Mouse (Mus musculus) bone marrow macrophage, adult 2 months (primary cell): ENCODE data around the gene Carmil1. TPM values are rescaled to one million over a fixed set of nuclear protein-coding genes. Genes with fewer than 3 reads are reported as not detected.

Source experiments
- H3K27ac ChIP-seq: 2 replicates; pipeline ENCODE4 v1.5.1; 2012; ENCODE audit warnings: low read depth, low read length; ENCODE audit not compliant: insufficient read depth
- H3K4me1 ChIP-seq: 2 replicates; pipeline ENCODE4 v1.6.1; 2012; ENCODE audit warnings: low read length; ENCODE audit not compliant: control insufficient read depth, insufficient read depth
- H3K4me3 ChIP-seq: 2 replicates; pipeline ENCODE4 v1.5.1; 2012; ENCODE audit warnings: mild to moderate bottlenecking, low read length, moderate library complexity; ENCODE audit not compliant: insufficient read depth
- CTCF ChIP-seq: IDR thresholded peaks from 2 replicates; pipeline ENCODE4 v1.5.1; 2012; ENCODE audit warnings: low read depth, mild to moderate bottlenecking, low read length, moderate library complexity
- POLR2A ChIP-seq: IDR thresholded peaks from 2 replicates; pipeline ENCODE4 v1.6.1; 2012; ENCODE audit warnings: mild to moderate bottlenecking, low read depth, low read length, borderline replicate concordance
- polyA plus RNA-seq: library from polyadenylated mRNA; stranded (reverse); fragments of >200 nt; gene quantifications from 2 replicates; pipeline ENCODE4 v1.2.4, GENCODE M21; 2012; ENCODE audit not compliant: missing spikeins, insufficient read depth, insufficient read length

The Carmil1 gene
- polyA plus RNA-seq, 1 experiment: 4.1 TPM

- peaks cover 17% of the 10 kb centered on the region for H3K4me1 ChIP-seq
- TF ChIP-seq POLR2A (no peak), CTCF (no peak)
- H3K27ac ChIP-seq: peak overlapping the region; percentile 59
- H3K4me3 ChIP-seq: peak overlapping the region; percentile 55
These were observed 244.4 kb downstream of the Carmil1 start for GRCm38 (mm10) chr13:24036150-24036549.

GRCm38 (mm10) chr13:24027191-24028170 lies 253.1 kb downstream of the Carmil1 start:
- H3K4me1 ChIP-seq: no peaks in the 10 kb centered on the region
- H3K4me3 ChIP-seq: no peak overlapping the region
- TF ChIP-seq CTCF: no peak
- TF ChIP-seq POLR2A: no peak
- H3K27ac ChIP-seq: no peak overlapping the region

- H3K4me3 ChIP-seq: no peak overlapping the region
- no peaks in the 10 kb centered on the region for H3K4me1 ChIP-seq
- TF ChIP-seq POLR2A (no peak), CTCF (no peak)
- H3K27ac ChIP-seq: no peak overlapping the region
These were observed 262.1 kb downstream of the Carmil1 start for GRCm38 (mm10) chr13:24018515-24018914.

DNA sequence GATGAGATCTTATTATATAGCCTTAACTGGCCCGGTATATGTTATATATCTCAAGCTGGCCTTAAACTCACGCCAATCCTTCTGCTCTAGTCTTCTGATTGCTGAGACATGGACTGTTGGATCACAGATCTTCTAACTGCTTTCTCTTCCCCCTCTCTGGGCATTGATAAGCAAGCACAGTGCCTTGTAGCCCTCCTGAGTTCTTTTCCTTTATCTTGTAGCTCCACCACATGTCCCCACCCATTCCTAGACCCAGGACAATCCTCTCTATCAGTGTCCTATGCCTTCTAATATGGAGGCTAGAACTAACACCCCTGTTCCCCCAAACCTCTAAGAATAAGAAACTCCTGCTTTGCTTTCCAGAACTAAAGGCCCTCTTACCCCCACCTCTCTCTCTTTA lies 275.1 kb downstream of the Carmil1 start:
- TF ChIP-seq POLR2A (no peak), CTCF (no peak)
- Histone ChIP-seq H3K4me1 (no peaks in the 10 kb centered on the region), H3K4me3 (no peak overlapping the region), H3K27ac (no peak overlapping the region)

GRCm38 (mm10) chr13:24001797-24002196 lies 278.8 kb downstream of the Carmil1 start:
- no peak overlapping the region for H3K4me3 ChIP-seq
- no peaks in the 10 kb centered on the region for H3K4me1 ChIP-seq
- TF ChIP-seq CTCF (no peak), POLR2A (no peak)
- H3K27ac ChIP-seq: no peak overlapping the region

DNA sequence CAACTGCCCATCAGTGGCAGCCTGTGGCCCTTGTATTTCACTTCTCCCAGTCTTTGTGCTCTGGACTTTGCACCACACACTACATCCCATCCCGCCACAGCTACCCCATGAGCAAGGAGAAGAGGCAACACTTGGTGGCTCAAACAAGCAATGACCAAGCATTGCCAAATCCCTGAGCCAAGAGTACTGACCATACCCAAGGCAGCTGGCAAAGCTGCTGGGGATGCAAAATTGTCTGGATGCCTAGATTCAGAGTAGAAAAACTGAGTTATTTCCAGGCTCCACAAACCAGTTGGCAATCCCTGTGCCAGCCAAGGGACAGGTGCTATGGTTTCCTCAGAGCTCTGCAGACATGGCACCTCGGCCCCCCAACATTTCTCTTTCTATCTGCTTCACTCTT lies 279.5 kb downstream of the Carmil1 start:
- Histone ChIP-seq H3K27ac (no peak overlapping the region), H3K4me3 (no peak overlapping the region), H3K4me1 (no peaks in the 10 kb centered on the region)
- no peak for TF ChIP-seq POLR2A
- TF ChIP-seq CTCF: no peak

- Histone ChIP-seq H3K4me1 (no peaks in the 10 kb centered on the region), H3K4me3 (no peak overlapping the region), H3K27ac (no peak overlapping the region)
- TF ChIP-seq POLR2A (no peak), CTCF (no peak)
These were observed 281.8 kb downstream of the Carmil1 start for GRCm38 (mm10) chr13:23998826-23999225.

- no peak for TF ChIP-seq CTCF
- TF ChIP-seq POLR2A: no peak
- Histone ChIP-seq H3K4me1 (no peaks in the 10 kb centered on the region), H3K27ac (no peak overlapping the region), H3K4me3 (no peak overlapping the region)
These were observed 285.8 kb downstream of the Carmil1 start for GRCm38 (mm10) chr13:23994756-23995155.

DNA sequence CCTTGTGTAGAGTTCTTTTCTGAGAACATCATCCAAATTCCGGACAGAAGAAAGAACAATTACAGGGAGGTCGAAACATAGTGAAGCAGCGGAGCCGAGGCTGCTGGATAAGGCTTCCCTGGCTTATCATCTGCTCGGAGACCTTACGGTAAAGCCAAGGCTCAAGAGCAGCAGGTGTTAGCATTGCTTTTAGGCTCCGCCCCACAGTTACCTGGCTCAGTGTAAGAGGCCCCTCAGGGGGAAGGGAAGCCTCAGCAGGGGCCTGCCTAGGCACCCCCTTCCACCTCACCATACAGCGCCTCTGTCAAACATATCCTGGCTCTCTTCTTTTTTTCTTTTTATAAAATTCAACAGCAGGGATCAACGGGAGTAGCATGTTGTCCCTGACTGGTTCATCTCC lies 286.6 kb downstream of the Carmil1 start:
- Histone ChIP-seq H3K27ac (no peak overlapping the region), H3K4me1 (no peaks in the 10 kb centered on the region), H3K4me3 (no peak overlapping the region)
- TF ChIP-seq POLR2A (no peak), CTCF (no peak)

GRCm38 (mm10) chr13:23990928-23991327 lies 289.7 kb downstream of the Carmil1 start, which contains the start of gene Scgn:
Gene Scgn (minus strand): TSS chr13:23991214.
- H3K4me1 ChIP-seq: no peaks in the 10 kb centered on the region
- TF ChIP-seq CTCF (no peak), POLR2A (no peak)
- H3K4me3 ChIP-seq: no peak within 1 kb of the TSS

GRCm38 (mm10) chr13:23990451-23990850 lies 290.1 kb downstream of the Carmil1 start:
- no peak overlapping the region for H3K4me3 ChIP-seq
- no peak for TF ChIP-seq POLR2A
- H3K4me1 ChIP-seq: no peaks in the 10 kb centered on the region
- H3K27ac ChIP-seq: no peak overlapping the region

More at GRCm38 (mm10) chr13:23990928-23991327, 289.7 kb downstream of the Carmil1 start, which contains the start of gene Scgn:
- no peak within 1 kb of the TSS for H3K27ac ChIP-seq
